Mouse (Mus musculus) T-cell, adult 2 months (primary cell): ENCODE data around the gene Tiam1.

Experiments
- DNase-seq: peaks from one replicate; pipeline ENCODE4 v3.0.0; 2022; ENCODE audit warnings: low spot score

Gene Tiam1

DNA sequence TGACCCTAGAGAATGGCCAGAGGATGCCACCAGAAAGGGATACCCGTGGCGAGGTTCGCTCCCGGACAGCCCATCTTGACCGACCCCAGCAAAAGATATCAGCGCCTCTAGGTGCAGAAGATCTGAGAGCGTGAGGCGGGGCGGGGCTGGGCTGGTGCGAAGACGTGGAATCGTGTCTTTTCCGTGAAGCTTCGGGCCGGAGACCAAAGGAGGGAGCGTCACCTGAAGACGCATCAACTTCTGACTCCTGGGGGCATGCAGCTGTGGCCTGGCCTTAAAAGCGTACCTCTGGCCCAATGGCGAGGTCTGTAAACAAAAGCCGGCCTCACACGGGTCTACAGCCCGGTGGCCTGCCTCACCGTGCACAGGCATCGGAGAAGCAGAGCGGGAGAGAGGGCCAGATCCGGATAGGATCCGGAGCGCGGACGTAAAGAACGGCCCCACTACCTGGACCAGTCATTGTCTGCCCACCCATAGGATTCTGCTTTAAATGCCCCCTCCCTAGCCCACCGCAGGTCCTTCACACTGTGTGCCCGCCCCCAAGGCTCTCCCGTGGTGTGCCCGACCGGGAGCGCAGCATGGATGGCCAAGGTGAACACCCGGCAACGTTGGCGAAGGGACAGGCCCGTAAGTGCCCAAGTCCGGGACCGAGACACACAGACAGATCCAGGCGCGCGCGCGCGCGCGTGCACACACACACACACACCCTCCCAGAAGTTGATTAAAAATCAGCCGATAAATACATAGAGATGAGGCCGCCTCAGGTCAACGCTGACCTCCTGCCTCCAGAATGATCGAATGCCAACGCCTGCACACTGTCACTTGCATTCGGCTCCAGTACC, 774 bp downstream of the Tiam1 start:
- peak; percentile 39 for DNase-seq

DNA sequence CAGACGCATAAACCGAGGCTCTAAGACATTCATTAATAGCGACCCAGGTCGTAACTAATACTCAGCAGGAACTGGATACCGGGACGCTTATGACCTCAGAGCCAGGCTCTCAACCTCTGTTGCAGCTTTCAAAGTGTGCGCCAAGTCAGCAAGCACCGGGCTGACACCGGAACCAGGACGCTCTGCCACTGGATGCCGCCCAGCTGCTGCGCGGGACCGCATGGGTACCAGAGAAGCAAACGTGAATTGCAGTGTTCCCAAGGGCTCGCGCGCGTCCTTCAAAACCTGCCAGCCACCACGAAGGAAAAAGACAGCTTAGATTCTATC, 1.4 kb downstream of the Tiam1 start:
- peak; percentile 30 for DNase-seq

DNA sequence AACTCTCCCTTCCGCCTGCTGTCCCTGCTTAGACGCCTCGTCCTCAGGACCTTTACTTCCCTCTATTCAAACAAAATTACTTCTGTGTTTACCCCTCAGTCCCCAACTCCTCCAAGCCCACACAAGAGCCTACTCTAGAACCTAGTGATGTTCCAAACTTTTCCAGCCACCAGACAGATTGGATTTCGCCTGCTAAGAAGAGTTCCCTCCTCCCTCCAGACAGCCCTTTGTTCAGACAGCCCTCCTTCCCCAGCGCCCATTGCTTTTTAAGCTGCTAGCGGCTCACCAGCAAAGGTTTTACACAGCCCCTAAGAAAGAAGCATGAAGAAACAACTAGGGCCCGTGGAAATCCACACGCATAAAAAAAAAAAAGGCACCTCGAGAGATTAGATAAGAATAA, 2.0 kb downstream of the Tiam1 start:
- DNase-seq = no peak

DNA sequence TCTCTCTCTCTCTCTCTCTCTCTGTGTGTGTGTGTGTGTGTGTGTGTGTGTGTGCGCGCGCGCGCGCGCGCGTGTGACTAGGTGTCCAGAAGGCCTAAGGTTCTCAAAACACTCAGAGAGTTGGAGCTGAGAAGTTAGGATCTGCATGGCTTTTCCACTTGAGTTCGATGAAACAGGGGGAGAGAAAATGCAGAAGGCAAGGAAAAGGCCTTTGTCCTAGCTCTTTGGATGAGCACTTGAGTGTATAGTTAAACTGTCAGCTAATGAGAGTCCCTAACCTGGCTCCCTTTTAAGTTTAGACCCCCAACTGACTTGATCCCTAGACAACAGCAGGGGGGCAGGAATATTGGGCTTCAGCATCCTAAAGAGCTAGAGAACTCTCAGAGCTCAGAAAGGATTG, 3.0 kb downstream of the Tiam1 start:
- no peak for DNase-seq

DNA sequence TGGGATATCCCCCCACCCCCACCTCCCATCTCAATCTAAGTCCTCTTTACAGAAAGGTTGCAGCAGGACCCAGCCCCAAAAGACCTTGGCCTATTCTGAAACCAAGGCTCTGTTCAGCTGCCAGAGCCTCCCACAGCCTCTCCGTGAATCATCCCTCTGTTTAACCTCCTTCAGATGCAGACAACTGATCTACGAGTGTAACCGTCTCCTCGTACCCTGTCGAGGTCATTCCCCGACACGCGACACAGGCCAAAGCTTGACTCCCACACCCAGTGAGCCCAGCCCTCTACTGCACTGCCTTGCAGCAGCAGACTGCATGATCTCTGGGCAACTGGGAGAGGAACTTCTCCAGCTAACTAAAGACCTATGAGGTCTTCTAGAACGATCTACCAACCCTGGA, 3.9 kb downstream of the Tiam1 start:
- DNase-seq = no peak

DNA sequence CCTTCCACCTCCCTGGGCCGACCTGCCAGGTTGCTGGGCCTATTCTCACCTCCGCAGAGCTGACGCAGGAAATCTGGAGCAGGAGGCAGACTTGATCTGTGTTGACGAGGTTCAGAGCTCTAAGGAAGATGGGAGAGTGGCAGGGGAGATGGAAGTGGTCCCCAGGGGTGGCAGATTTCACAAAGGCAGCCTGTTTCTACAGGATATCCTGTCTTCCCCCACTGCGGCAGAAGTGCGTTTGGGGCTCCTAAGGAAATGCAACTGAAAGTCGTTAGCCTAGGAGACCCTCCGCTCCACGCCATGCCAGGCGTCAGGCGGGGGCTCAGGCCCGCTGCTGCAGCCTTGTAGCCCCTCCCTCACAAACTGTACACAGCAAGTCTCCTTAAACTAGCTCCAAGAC, 5.4 kb downstream of the Tiam1 start:
- DNase-seq = peak; percentile 4

DNA sequence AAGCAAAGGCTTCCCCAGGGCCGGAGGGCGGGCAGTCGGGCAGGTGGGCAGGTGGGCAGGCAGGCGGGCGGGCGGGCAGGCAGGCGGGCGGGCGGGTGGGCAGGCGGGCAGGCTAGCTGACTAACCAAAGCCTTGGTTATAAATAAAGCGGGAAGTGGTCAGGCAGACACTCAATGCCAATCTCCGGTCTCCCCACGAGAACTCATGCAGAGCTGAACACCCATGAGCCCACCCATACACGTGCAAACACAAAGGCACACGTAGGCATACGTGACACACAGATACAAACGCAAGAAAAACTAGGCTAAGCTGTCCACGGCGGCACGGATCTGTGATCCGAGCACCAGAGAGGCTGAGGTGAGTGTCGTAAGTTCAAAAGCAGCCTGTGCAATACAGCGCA, 6.4 kb downstream of the Tiam1 start:
- DNase-seq = no peak

DNA sequence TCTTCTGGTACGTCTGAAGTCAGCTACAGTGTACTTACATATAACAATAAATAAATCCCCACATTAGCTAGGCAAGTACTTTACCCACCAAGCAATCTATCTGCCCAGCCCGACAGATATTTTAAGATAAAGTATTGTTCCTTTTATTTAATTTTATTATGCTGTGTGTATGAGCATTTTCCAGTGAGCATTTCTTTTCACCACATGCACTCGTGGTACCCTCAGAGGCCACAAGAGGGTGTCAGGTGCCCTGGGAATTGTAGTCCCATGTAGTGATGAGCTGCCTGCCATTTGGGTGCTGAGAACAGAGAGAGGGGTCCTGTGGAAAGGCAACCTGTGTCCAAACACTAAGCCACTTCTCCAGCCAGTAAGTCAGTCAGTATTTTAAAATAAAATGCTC, 8.0 kb downstream of the Tiam1 start:
- DNase-seq = no peak

DNA sequence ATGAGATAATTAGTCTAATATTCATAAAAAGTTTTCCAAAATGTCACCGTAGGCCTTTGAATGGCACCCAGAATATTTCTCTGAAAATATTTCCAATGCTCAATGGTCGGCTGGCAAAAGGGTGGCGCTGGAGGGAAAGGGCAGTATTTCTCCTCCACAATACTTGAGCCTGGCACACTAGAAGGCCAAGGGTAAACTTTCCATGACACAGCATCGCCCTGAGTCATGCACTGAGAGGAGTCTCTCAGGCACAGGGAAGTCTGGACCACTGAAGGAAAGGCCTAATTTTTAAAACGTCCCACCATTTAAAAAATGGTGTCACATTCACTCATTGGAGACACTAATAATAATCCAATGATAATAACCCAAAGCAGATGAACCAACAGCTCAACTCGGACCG, 9.2 kb downstream of the Tiam1 start:
- no peak for DNase-seq

DNA sequence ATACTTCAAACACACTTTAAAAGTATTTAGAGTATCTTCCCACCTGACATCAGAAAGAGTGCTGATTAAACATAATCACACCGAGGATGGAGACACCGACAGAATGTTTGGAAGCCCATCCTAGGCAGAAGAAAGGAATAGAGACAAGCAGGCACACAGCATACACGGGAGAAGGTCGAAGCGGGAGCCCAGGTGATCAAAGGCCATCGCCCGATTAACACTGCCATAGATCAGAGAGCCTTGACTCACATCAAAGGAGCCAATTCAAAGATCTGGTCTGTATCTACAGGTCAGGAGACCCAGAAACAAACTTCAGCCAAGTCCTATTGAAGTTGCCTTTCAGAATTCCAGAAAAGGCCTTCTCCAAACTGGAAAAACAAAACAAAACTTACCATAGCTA, 10.8 kb downstream of the Tiam1 start:
- DNase-seq = no peak

DNA sequence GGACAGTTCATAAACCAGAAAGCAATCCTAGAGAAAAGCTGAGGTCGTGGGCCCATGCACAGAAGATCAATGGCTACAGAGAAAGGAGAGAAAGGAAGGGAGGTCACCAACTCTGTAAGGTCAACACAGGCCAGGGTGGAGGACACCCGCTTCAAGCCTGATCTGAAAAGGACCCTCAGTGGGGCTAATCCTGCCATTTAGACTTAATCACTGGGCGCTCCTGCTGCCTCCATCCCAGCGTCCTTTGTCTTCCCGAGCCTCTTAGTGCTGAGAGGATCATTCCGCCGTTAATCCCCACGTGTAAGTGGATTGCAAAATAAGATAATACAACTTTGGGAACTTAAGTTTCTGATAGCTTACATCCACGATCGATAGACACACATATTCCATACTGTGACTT, 11.2 kb downstream of the Tiam1 start:
- DNase-seq = no peak

DNA sequence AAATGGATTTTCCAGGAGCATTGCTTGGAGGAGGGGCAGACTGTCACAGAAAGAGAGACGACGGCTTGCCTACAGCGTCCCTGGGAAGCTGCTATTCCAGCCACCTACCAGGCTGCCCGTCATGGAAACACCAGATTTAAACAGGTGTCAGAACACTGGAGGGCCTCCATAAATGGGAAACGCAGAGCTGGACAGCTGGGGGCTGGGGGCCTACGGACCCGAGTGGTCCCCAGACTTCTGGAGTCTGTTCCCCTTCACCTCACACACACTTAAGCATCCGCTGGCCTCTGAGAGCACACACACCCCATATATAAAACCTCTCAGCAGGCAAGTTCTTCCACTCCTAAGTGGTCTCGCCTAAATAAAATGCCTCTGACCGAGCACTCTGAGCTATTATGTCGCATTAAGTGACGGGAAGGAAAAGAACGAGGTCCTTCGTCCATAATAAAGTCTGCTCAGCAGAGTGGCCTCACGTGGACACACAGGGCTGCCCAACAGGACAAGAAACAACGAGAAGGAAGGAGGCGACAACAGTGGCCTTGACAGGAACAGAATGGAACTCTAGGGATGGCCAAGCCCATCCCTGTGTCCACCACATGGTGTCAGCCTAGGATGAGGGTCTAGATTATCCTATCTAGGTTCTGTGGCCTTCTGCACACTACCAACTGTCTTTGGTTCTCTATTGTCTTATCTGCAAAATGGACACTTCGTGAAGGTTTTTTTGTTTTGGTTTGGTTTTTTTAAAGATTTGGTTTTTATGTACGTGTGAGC, 14.6 kb downstream of the Tiam1 start:
- no peak for DNase-seq

DNA sequence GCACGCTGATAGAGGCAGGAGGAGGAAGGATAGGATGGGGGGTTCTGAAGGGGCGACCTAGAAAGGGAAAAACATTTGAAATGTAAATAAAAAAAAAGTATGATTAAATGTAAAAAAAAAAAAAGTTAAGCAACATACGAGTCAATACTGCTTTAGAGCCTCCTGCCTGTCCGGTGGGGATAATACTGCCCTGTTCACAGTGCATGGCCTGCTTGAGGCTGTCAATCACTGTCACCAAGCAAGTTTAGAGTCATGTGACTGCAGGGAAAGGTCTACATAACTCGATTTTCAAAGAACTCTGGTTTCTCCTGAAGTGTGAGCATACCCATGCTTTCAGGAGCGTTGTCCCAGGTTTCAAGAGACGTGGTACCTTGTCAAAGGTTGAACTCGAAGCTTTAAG, 15.2 kb downstream of the Tiam1 start:
- no peak for DNase-seq

DNA sequence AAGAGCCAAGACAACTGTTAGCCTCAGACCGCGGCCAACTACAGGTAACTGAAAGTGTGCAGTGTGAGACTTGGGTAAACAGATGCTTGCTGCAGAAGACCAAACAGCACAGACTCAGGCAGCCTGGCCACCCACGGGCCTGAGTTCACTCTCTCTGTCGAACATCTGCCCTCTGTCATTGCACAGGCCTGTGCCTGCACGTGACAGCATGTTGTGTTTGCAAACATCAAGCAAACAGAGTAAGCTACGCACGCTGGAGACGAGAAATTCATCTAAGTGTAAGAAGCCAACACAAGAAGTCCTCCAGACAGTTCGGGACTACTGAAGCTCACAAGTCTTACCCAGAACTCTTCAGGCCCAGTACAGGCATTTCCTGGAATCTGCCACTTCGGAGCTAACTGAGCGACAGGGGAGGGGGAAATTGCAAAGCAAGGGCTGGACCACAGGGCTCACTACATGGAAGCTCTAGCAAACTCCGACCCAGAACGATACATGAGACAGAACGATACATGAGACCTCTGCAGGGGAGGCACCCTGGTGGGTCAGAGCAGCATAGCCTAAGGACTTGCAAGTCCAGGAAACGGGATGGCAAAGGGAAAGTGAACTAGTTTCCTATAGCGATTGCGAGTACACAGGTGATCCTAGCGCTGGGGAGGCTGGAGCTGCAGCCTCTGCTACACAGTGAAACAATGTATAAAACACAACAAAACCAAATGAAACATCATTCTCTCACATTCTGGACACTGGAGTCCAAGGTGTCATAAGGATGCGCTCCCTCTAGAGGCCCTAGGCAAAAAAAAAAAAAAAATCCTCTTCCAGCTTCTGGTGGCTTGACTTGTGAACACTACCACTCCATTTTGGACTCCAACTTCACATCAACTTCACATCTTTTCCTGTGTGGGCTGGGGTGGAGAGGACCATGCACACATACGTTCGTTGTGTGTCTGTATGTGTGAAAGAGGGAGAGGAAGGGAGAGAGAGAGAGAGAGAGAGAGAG, 18.0 kb downstream of the Tiam1 start:
- DNase-seq = no peak

DNA sequence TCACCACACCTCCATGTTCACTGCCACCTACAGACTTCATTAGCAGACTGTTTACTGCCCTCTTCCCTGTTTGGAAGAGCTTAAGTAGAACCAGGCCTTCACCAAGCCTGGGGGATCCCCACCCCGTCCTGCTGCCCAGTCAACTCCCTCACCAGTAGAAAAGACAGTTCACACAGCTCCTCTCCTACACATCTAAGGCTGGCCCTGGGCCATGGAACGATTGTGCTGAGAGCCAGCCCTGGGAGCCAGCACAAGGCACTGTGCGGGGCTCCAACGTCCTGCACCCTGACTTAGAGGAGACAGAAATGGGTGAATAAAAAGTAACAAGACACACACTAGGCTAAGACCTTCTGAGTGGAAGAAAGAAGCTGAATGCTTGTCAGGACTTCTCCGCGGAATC, 20.5 kb downstream of the Tiam1 start:
- DNase-seq = no peak

DNA sequence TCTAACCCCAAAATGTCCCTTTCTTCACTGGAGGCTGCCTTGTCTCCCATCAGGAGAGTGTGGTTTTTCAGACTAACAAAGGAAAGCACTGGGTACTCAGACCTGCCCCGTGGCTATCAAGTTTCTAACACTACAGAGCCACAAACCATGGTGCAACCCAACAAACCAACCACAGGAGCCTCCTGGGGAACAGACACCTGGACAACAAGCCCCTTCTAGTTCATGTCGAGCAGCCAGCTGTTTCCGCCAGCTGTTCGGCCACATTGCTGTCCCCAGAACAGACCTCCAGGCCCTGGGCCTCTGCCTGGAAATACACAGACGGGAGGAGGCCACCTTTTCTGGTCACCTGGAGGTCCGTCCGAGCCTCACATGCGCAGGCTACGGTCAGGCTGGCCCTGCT, 21.1 kb downstream of the Tiam1 start:
- no peak for DNase-seq

DNA sequence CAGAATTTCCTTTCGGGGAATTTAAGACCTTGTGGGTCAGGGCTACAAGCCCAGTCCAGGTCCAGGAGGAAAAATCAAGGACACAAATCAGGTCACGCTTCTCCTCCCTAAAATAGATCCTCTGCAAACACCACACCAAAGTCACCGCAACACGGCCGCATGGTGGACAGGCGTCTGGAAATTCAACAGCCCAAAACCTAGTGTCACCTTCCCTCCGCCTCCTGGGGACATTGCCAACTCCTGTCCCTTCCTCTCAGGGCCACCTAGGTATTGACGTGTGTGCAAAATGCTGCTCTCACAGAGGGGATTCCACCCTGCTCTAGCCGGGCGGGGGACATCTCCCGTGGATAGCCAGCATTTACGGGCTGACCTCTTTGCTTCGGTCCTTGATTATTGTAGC, 21.8 kb downstream of the Tiam1 start:
- DNase-seq = no peak

DNA sequence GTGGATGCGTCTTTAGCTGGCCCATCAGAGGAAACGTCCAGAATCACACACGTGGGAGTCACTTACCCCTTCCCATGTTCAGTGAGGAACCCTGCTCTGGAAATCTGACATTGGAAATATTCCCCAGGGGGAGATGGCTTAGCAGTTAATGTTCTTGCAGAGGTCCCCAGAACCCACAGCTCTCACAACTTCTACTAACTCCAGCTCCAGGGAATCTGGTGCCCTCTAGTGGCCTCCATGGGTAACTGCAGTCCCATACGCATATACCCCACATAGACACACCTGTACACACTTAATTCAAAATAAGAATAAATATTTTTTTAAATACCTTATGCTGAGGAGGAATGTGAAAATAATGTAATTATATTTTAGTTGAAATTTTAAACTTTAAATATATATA, 23.6 kb downstream of the Tiam1 start:
- no peak for DNase-seq

DNA sequence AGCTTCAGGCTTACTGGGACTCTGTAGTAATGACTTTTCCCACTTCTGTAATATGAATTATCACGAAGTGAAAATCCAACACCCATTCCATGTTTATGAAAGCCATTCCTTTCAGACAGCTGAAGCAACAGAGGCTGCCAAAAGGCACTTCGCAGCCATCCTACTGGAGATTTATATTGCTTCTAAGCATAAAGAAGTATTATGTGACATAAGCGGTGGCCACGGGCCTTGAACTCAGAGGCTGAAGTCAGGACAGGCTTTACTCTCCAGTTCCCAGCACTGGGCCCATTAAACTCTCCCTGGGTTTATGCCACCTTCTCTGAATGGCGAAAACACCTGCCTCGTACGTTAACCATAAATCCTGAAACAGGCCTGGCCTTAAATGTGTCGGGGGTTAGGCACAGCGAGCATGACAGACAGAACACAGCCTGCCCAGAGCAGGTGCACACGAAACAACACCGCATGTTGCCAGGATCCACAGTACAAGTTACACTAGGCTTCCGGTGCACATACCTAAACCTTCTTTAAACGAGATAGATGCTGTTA, 26.9 kb downstream of the Tiam1 start:
- no peak for DNase-seq

DNA sequence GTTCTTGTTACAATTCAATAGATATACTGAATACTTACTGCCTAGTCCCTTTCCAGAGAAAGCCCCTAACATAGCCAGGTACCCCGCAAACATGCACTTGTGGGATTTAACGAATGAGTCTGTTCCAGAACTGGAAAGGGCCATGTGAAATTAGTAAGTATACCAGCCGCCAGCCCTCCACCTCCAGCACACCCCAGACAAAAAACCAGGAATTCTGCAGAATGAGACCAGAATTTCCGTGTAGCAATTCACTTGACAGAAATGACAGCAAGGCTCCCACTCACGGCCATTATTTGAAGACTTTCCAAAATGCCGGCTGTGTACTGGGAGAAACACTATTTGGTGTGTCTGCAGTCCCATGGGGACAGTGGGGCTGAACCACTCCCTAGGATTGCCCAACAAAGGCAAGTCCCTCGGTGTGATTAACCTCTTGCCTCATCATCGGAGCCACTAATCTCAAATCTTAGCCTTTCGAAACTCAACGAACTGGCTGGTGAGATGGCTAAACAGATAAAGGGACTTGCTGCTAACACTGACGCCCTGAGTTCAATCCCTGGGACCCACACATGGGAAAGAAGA, 30.9 kb downstream of the Tiam1 start:
- DNase-seq = no peak

DNA sequence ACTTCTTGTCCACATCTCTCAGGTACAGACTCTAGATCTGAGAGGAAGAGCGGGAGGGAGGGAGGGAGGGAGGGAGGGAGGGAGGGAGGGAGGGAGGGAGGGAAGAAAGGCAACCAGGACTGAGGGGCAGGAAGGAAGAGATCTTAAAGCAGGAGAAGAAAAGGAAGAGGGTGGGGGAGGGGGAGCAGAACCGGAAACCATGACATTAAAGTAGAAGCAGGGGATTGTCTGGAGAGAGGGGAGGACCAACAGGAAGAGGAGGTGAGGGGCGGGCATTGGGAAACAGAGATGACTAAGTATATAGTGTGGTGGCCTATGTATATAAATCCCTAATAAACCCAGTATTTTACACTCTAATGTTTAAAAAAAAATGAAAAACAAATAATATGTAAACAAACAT, 34.1 kb downstream of the Tiam1 start:
- no peak for DNase-seq
